Mouse (Mus musculus) embryo, embryonic 11.5 days (tissue): ENCODE results near the gene Hnrnpa0.
A peak's percentile ranks its signal among the peaks of the same experiment; 100 is the strongest.

Source experiments
- DNase-seq: peaks from one replicate; pipeline ENCODE4 v3.0.0-alpha.2; 2012; ENCODE audit warnings: low read depth, low spot score

Hnrnpa0 gene

DNA sequence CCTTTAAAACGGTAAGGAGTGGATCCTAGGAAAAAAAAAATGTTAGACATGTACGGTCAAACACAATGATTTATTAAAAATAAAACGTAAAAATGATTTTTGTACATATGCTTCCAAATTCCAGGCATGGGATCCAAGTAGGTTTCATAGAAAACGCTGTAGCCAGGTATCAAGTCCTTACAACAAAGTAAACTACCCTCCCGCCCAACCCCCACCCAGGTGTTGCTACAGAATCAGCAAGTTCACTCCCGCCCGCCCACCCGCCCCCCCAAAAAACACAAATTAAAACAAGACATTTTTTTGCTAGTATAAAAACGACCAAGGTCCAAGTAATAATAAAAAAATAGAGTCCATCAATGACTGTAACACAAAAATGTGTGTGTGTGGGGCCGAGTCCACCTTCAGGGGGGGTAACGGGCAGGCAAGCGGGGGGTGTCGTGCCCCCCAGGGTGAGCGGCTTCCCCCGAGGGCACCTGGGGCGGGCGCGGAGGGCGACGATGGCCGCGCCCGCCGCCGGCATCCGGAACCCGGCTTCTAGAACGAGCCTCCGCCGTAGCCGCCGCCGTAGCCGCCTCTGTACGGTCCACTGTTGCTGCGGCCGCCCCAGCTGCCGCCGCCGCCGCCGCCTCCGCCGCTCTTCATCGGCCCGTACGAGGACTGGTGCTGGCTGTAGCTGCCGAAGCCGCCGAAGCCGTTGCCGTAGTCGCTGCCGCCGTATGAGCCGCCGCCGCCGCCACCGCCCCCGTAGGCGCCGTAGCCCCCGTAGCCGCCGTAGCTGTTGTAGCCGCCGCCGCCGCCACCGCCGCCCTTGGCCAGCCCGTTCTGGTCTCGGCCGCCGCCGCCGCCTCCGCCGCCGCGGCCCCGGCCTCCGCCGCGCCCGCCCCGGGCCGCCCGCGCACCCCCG is 1.2 kb downstream of the Hnrnpa0 start:
- no peak for DNase-seq

DNA sequence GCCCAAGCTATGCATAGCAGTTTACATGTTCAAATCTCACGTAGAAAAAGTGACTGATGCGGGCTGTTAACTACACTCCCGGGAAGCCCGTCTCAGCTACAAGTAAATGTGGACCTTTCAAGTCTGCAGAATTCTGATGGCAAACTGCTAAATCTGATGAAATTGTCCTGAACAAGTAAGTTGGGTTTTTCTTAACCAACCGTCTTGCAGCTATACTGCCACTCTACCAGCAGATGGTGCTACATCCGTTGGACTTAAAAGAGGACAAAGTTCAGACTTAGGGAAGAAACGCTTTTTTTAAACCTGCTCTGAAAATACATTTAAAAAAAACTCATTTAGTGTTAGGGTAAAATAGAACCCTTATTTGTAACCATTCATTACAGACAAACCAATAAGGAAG is 2.2 kb downstream of the Hnrnpa0 start:
- DNase-seq = no peak

DNA sequence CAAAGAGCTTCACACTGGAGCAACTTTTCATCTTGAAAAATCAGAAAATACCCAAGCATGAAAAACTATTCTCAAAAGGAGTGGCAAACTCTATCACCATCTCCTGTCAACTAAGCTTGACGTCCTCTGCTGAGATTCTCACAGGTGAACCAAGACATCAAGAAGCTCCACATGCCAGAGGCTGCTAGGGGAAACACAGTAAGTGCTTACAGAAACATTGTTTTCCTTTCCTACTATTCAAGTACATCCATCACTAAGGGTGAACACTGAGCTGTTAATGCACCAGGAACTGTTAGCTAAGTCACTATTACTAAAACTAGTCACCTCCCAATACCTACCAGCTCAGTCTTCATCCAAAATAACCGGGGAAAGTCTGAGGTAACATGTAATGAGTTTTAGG is 3.4 kb downstream of the Hnrnpa0 start:
- DNase-seq = no peak

DNA sequence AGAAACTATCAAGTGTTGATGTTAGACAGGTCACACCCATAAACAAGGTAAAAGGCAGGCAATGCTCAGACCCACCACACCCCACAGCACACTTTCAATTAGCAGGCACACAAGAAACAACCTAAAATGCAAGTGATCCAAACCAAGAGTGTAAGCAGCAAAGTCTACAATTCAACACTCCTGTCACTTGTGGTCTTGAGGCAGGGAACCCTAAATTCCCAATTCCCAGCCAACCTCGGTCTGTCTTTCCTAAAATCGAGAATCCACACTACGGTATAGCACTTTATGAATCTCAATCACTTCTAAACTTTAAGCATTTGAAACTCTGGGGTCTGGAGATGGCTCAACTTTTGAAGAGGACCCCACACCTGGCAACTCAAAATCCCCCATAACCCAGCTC is 4.1 kb downstream of the Hnrnpa0 start:
- DNase-seq = no peak

DNA sequence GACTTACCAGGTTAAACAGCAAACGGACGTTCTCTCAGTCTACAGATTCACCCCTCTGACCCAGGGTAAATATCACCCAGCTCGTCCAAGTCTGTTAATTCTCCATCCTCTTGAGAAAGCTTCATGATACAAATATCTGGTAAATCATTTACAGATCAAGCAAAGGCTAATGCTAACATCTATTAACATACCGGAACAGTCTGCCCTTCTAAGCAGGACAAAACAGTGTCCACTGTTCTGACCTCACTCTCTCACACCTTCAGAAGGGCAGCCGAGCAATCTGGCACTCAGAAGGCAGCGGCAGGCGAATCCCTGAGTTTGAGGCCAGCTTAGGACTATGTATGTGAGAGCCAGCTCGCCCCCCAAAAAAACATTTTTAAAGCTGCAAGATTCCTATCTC is 5.0 kb downstream of the Hnrnpa0 start:
- DNase-seq = no peak

DNA sequence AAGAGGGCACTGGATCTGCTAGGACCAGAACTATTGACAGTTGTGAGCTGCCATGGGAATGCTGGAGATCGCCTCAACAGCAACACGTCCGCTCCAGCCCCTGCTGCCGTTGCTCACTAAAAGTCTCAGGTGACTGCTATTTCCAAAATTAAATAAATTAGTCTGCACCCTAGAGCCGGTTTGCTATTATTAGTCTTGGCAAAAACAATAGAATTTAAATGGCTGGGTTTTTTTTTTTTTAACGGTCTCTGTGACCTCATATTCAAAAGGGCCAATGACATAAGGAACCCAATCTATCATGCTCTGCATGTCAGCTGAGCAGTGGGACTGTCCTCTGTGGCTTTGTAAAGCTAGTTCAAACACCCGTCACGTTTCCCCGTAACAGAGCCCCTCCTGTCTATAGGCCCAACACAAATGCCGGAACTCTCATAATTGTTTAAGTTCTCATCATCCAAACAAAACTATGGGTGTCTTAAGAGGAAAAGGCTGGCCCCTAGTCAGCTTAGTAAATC is 5.5 kb downstream of the Hnrnpa0 start:
- DNase-seq = no peak

DNA sequence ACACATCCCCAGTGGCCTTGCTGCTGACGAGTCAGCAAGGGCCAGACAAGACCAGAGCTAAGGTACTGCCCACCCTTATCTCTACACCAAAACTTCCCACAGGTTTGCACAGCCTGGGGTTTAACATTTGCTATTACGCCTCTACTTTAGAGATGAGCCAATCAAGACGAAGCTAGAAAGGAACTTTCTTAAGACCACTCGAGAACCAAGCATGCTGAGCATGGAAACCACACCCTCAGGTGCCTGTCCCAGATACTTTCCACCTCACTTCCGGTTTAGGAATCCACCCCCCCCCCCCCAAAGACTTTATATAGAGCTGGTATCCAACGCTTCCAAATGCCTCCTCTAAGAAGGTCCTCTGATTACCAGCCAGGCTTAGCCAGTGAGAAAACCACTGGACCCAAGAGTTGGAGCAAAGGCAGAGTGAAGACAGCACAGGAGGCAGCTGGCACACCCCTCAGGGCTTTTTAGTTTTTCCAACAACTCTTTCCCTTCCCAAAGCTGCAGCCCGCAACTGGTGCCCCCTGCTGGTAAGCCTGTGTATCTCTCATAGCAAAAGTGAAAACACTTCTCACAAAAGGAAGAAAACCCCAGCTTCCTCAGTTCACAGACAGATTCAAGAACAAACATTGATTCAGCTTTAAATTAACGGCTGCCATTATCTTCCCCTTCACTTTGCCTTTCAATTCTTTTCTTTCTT is 10.9 kb downstream of the Hnrnpa0 start:
- no peak for DNase-seq

DNA sequence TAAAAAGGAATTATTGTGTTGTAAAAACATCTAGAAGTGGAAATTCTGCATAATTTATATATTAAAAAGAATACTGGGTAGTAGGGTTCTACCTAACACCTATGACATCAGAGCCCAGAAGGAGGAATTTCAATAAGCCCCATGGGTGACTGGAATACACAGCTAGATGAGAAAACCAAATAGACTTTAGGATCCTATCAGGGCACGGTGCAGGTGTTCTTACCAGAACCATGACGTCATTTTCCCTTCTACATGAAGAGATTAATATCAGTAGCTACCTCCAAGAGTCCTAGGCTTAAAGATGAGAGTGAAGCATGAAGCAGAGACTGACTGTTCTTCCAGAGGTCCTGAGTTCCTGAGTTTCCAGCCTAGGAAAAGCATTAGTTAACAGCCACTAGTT is 11.6 kb downstream of the Hnrnpa0 start:
- no peak for DNase-seq

DNA sequence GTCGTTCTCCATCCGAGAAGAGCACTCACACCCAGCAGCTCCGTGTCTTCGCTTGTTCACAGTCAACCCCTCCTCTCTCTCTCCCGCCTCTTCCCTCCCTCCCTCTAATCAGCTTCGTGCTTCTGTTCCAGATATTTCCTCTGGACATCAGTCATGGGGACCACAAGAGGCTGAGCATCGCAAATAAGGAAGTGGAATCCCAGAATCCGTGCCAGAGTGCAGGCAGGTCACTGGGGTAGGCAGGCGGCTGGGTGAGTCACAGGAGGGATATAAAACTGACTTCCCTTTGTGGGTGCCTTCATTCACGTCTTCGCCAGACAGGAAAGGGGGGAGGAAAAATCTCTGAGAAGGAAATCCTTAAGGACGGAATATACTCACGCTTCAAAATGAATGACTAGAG is 13.1 kb downstream of the Hnrnpa0 start:
- DNase-seq = no peak

DNA sequence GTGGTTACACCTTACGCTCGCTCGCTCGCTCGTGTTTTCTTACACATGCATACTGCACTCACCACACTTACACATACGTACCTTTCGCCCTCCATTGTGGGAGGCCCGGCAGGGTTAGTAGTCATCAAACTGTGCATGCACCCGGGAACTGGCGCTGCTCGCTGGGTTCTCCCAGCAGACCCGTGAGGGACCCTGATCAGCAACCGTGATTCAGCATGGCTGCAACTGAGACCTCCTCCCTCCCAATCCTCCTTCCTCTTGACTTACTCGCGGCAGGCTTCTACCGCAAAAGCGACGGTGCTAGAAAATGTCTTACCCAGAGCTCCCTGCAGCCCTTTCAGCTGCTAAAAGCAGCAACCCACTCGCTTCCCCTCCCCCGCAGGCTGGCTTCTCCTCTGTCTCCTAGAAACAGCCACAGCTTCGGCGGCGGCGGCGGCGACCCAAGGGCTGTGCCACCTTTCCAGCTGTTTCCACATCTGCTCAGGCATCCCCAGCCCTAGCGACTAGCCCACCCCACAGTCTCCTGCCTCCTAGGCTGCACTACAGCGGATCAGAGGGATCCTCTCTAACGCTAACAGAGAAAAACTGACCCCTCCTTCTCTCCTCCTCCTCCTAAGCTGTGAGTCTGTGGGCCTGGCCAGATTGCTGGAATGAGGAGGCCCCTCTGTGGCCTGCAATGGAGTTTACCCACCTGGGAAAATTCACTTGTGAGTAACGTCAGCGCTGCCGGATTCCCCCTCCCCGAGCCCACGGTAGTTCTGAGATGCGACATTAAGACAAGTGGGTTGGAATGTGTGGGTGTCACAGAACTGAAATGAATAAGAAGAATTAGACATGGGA is 15.1 kb downstream of the Hnrnpa0 start, which contains the start of gene Klhl3:
Gene Klhl3, minus strand, starts transcription at position 532 of the 840 bp plus-strand sequence.
- DNase-seq = peak; percentile 43

DNA sequence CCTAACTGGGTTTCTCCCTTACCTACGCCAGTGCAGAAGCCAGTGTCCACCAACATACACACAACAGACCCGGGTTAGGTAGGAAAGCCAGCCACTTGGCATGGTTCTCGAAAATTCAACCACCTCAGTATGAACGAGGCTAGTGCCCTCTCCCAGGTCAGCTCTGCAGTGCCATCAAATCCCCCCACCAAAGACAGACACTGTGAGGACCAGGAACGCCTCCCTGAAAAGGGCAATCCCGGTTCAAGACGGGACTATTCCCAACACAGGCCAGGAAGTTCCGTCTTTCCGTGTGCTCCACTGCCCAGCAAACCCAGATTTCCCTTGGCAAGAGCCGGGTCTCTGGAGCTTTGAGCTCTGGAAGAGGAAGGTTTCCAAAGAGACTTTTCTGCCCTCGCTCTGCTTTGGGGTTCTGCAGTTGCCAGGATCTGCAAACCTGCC is 15.7 kb downstream of the Hnrnpa0 start:
- DNase-seq = no peak

DNA sequence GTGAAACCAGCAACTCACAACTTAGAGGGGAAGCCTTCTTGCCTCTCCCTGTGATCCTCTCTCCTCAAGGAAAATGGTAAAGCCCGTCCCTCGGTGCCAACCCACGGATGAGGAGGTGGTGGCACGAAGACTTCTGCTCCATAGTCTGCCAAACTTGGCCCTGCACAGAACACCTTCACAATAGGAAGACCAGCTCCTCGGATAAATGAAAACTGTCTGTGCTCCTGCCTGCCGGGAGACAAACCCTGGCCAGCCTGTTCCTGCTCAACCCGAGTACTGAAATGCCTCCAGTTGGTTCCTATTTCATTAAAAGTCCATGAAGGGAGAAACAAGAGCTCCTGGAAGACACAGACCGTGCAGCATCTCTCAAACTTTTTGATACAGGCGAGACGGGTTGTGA is 16.2 kb downstream of the Hnrnpa0 start:
- DNase-seq = no peak

DNA sequence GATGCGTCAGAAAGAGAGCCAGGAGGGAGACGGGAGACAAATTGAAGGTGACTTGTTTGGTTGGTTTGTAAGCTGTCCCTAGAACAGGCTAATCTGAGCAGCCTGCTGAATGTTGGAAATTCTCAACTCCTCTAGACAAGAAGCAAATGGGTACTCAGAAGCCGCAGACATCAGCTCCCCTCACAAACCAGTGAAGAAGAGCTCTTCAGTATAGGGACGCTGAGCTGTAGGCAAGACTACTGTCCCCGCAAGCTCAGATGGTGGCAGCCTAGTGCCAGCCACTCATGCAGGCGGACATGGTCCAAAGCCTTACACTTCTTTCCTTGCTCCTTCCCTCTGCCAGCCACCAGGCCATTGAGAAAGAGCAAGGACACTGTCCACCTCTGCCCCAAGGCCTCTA is 17.1 kb downstream of the Hnrnpa0 start:
- DNase-seq = no peak

DNA sequence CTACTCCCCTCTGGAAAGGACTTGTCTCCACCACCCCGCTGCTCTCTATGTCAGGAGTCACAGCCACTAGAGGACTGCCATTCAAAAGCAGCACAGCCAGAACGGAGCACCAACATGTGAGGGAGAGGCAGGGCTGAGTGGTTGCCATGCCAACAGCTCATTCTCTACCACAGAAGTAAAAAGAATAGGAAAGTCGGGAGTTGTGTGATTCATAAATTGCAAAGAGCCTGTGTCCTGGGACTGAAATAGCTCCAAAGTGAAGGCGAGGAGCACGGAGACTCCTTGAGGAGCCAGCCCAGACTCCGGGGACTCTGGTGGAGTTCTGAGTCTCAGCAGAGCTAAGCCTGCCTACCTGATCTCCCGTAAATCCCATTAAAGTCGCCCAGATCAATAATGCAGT is 37.7 kb downstream of the Hnrnpa0 start:
- no peak for DNase-seq

DNA sequence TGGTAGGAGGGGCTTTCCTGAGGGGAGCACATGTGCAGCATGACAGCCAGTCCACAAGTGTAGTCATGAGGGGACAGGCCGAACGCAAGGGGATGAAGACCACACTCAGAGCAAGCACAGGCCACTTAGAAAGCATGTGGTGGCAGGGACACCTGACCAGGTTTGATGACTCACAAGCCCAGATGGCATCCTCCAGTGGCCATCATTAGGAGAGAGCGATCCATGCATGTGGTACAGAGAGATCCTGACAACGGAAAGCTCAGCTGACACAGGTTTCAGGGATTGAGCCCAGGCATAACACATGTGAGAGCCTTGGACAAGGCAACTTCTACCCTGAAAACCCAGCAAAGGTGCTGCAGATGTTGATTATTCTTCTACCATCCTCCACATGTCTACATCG is 44.0 kb downstream of the Hnrnpa0 start:
- no peak for DNase-seq

DNA sequence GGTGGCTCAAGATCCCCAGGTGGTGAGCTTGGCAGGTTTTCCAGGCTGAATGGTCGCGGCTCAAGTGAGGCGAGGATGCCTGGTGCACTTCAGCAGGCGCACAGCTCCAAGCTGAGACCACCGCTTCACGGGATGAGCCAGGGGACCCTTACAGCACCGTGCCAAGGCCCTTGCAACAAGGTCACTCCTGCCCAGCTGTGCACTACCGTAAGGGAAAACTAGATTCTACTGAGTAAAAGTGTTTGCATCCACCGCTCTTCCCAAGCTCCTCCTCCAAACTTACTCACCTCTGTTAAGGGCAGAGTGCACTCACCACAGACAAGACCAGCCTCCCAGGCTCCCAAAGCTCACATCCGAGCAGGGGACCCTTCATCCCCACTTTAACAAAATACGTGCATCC is 44.8 kb downstream of the Hnrnpa0 start:
- no peak for DNase-seq

DNA sequence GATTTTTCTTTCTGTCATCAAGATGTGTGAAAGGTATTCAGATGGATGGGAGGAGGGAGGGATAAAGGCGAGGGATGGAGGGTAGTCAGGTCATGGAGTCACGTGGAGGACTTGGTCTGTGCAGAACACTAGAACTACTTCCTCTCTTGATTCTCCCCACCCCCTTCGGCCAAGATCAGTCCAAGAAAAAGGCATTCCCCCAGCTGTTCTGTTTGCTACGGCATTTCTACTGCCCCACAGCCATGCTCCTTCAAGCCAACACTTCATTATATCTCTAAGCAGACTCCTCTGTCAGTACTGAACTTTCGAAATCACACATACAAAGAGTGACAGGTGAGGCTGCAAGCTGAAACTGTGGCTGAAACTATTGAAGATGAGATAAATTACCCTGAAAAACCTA is 45.3 kb downstream of the Hnrnpa0 start:
- no peak for DNase-seq

DNA sequence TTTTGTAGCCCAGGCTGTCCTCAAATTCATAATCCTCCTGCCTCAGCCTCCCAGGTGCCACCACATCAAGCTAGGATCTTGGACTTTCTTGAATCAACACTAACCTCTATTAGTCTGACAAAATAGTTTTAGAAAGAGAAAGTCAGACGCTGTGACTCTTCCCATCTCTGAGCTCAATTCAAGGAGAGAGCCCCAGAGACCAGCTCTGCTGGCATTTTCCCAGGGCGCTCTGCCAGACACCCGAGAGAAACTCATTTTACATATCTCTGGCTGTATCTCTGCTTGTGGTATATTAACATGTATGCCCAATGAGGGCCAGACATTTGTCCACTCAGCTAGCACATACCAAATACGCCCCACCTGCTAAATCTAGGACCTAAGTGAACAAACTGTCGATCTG is 50.0 kb downstream of the Hnrnpa0 start:
- no peak for DNase-seq
